Mouse (Mus musculus) bone marrow macrophage, adult 2 months (primary cell): Measurements from ENCODE around the gene Rec8.

Source experiments
- CTCF ChIP-seq: IDR thresholded peaks from 2 replicates; pipeline ENCODE4 v1.5.1; 2012; ENCODE audit warnings: low read depth, mild to moderate bottlenecking, low read length, moderate library complexity
- POLR2A ChIP-seq: IDR thresholded peaks from 2 replicates; pipeline ENCODE4 v1.6.1; 2012; ENCODE audit warnings: mild to moderate bottlenecking, low read depth, low read length, borderline replicate concordance

DNA sequence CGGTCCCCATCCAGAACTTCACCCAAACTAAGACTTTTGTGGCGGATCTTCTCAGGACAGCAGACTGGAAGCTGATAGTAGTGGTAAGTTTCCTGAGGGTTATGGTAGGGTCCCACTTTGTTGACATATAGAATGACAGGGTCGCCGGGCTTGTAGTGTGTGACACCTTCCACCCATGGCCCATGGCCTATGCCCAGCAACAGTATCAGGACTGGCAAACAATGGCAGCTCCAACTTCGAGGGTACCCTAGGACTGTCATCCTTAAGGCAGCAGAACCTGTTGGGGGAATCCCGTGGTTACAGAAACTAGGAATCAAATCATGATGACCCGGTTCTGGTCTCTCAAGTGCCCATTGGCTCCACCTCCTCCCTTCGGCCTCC lies 24.8 kb downstream of the Rec8 start:
- TF ChIP-seq POLR2A (no peak), CTCF (no peak)
